Mouse (Mus musculus): ENCODE measurements at regions not wholly inside any gene's neighbourhood (a gene's known extent, or its start where the extent isn't known, plus 50 kb on each side); places are given as distances from the start of the nearest gene placed in this dataset.

DNA sequence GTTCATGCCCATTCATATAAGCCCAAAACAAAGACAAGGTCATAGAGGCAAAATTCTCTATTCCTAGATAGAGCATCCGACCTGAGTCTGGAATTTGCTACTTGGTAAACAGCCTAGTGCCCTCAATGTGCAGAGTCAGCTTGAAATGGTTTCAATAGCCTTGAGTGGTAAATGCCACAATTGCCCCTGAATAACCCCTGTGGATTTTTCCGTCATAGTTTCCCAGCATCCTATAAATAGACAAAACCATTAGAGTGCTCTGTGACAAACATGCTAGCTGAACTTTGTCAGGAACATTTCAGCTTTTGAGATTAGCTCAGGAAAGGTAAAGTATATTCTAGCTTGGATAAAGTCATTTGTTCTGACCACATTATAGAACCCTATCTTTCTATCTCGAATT, 727.0 kb upstream of the Tbl1xr1 start:
- no peak for TF ChIP-seq CTCF (IDR thresholded peaks at IDR 0.05; ENCODE audit: low read depth)
- no peak for TF ChIP-seq EP300 (IDR thresholded peaks at IDR 0.05; ENCODE audit: low read depth)

All from heart, postnatal 0 days (tissue).